Comparison of ENCODE assay signal across 8 mouse cellular contexts in the genomic region with DNA sequence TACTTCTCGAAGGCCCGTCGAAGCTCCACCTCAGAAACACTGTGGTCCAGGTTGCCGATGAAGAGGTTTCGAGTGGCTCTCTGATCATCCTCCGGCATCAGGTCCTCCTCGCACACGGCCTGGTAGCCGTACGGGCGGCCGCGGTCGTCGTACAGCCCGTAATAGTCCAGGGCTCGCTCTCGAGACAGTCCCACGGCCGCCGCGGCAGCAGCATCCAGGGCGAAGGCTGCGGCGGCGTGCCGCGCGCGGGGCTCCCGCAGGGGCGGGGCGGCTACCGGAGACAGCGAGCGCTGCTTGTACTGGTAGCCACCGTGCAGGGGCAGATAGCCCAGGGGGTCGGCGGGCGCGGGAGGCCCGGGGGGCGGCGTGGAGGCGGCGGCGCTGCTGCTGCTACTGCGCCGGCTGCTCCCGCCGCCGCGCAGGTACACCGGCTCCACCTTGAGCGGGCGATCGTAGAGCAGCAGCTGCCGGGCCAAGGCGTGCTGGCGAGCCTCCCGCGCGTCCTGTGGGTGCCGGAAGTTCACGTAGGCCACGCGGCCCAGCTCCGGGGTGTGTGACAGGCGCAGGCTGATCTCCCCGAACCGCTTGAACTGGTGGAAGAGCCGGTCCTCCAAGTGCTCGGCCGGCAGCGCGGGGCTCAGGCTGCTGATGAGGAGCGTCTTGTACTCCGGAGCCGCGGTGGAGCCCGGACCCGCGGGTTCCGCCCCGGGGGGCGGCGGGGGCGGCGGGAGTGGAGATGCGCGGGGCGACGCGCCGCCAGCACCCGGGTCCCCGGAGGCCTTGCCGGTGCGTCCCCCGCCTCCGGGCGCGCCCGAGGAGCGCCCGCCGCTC. TPM values are rescaled to one million over a fixed set of nuclear protein-coding genes. Genes with fewer than 3 reads are reported as not detected.
DNase-seq lines count a peak whose midpoint lies in the region; ATAC-seq lines count a peak whose summit lies in the region.

No protein-coding gene starts in this region.

- under 1% methylated on average over 80 of the region's 107 CpGs for WGBS in neural tube, embryonic 14.5 days

- peak overlapping the region; percentile 93 for H3K4me3 ChIP-seq in neural tube, embryonic 14.5 days (ENCODE audit: low read depth, low read length)

- H3K27me3 ChIP-seq in neural tube, embryonic 14.5 days (ENCODE audit: control insufficient read depth, insufficient read depth, low read length): no peaks in the 10 kb centered on the region

- H3K4me1 ChIP-seq in neural tube, embryonic 14.5 days (ENCODE audit: control insufficient read depth, insufficient read depth, low read length): peaks cover 52% of the 10 kb centered on the region

- DNase-seq in 3134 (ENCODE audit: extremely low read depth, insufficient read length, low spot score): peak; percentile 43
- peak; percentile 52 for DNase-seq in Muller cell, postnatal 12 days (ENCODE audit: inconsistent ontology term)
- DNase-seq in cerebellum, postnatal 36 days: peak; percentile 57 to 68
- DNase-seq in gastrocnemius, postnatal 25 days: peak; percentile 36
- DNase-seq in kidney, adult 18-20 months: peak; percentile 54
- DNase-seq in lung, adult 18-20 months: peak; percentile 45 to 58
- peak; percentile 79 for DNase-seq in thymus, postnatal 14 days

- no peaks in the 10 kb centered on the region for H3K9me3 ChIP-seq in neural tube, embryonic 14.5 days (ENCODE audit: control insufficient read depth, low read length)

- peak overlapping the region; percentile 99 for H3K9ac ChIP-seq in neural tube, embryonic 14.5 days (replicated peaks; ENCODE audit: low read depth, low read length)

- ATAC-seq in neural tube, embryonic 14.5 days (ENCODE audit: low read depth): peak; percentile 7; the same call in 1 of the 2 replicates

- H3K36me3 ChIP-seq in neural tube, embryonic 14.5 days (ENCODE audit: control insufficient read depth, insufficient read depth, low read length): peaks cover 53% of the 10 kb centered on the region

- peak overlapping the region; percentile 99 for H3K4me2 ChIP-seq in neural tube, embryonic 14.5 days (ENCODE audit: low read depth, low read length)

- peak overlapping the region; percentile 94 for H3K27ac ChIP-seq in neural tube, embryonic 14.5 days (ENCODE audit: low read depth, low read length)

RNA-seq across cellular contexts. Expression of gene Rbm15b, which starts 1.1 kb away (rescaled TPM):
- total RNA-seq in gastrocnemius, postnatal 25 days (2021): 1 to 10 TPM; 6.2 to 6.3 TPM
- polyA plus RNA-seq in neural tube, embryonic 14.5 days (2014; fragmentation: Nextera tagmentation; extraction: Ambion mirVana): 20.0 and 22.1 TPM in 2 replicates

RNA-seq across cellular contexts. Expression of gene Manf, which starts 5.7 kb away (rescaled TPM):
- total RNA-seq in gastrocnemius, postnatal 25 days (2021): 10 to 100 TPM; 54.3 to 55.0 TPM
- polyA plus RNA-seq in neural tube, embryonic 14.5 days (2014; fragmentation: Nextera tagmentation; extraction: Ambion mirVana): 165 and 166 TPM in 2 replicates

Comparison
In these comparisons a context has a peak if more than half of its experiments do, and no peak if none do; other contexts are left out.
1. Peak in every context shown above with its lines: DNase-seq, ATAC-seq, H3K4me3 ChIP-seq and H3K27ac ChIP-seq.